Mouse (Mus musculus): ENCODE measurements around the gene Hist1h2ak. TPM values are rescaled to one million over a fixed set of nuclear protein-coding genes. Genes with fewer than 3 reads are reported as not detected.

Hist1h2ak gene
- polyA plus RNA-seq, 1 experiment from 2014 or later = not detected

DNA sequence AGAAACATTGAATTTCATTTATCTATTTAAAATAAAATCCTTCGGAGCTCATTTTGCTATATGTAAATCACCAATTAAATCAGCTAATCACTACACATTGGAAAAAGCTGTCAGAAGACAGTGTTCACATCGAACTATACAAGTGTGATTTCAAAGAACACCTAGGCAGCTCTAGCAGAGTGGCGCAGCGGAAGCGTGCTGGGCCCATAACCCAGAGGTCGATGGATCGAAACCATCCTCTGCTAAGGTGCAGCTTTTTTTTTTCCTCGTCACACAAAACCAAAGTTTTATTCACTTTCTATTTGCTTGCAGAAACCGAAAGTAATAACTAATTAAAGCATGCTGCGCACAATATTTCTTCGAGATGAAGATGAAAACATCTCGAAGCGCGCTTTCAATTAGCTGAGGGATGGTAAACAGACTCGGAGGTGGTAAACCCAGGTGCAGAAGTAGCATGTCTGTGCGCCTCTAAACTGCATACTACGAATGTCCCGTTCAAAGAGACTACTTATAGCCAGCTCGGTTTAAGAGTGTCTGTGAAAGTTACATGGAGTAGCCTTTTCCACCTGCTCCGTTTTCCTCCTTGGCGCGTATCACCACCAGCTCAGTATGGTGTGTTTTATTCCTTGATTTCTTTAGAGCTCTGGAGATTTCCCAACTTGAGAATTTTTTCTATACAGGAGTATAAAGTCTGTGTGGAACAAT is 42.7 kb downstream of the Hist1h2ak start:
- in situ Hi-C loops (cut with MboI; ENCODE audit: low pct_unique_long_range_greater_than_20kb) = loop anchor here (5.0 to 10.0 kb wide), 4 partner anchors 331 to 1824 kb away; partner anchors contain the start of genes Abt1, Hist1h2af, Hist1h2ag and Hist1h2bj
- ChIA-PET POLR2A (interaction anchor here (0.5 to 0.7 kb wide), 3 partner anchors 537 to 1818 kb away, joined by 3 to 4 read pairs (median 4); no protein-coding TSS in a partner anchor), CTCF (interaction anchor here (1.0 kb wide), 2 partner anchors 10 to 16 kb away, joined by 3 to 4 read pairs; no protein-coding TSS in a partner anchor)
- no peak for DNase-seq (ENCODE audit: low read depth, low spot score)
- peaks cover 6% of the 10 kb centered on the region for H3K27me3 ChIP-seq
- ATAC-seq = peak; percentile 69
- TF ChIP-seq CTCF (IDR thresholded peaks at IDR 0.05) = no peak

DNA sequence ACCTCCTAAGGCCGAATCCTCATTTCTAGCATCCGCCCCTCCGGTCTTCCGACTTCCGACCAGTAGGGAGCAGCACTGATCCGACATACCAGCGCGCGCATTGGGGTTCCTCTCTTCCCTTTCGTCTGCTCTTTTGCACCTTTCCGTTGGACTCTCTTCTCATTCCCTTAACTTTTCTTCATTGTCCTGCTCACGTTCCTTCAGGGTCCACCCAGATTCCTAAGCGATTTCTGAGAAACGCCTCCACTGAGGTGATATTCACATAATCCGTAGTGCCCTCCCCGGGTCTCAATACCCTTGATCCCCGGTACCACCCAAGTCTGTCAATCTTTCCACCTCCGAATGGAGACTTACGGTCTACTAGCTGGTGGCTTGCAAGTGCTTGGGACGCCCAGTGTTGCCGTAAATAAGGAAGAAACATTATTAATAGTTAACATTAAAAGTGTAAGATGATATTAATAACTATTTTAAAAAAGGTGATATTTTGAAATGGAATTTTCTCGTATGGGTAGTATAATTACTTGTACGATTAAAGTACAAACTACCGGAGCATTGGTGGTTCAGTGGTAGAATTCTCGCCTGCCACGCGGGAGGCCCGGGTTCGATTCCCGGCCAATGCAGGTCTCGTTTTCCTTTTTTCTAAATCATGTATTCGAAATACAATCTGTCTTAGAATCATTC is 43.5 kb downstream of the Hist1h2ak start:
- POLR2A ChIA-PET = no interaction called here
- in situ Hi-C loops (cut with MboI; ENCODE audit: low pct_unique_long_range_greater_than_20kb) = loop anchor here (5.0 to 10.0 kb wide), 4 partner anchors 332 to 1825 kb away; partner anchors contain the start of genes Abt1, Hist1h2af, Hist1h2ag and Hist1h2bj
- H3K27me3 ChIP-seq = peaks cover 10% of the 10 kb centered on the region
- peak; percentile 88 for TF ChIP-seq CTCF (IDR thresholded peaks at IDR 0.05)
- peak; percentile 84 for ATAC-seq
- CTCF ChIA-PET = interaction anchor here (1.0 kb wide), 1 partner anchor 15 kb away, joined by 3 read pairs; no protein-coding TSS in a partner anchor
- peak; percentile 64 for DNase-seq (ENCODE audit: low read depth, low spot score)

GRCm38 (mm10) chr13:21706669-21707068 is 47.0 kb downstream of the Hist1h2ak start:
- ChIA-PET CTCF (no interaction called here), POLR2A (no interaction called here)
- in situ Hi-C loops (cut with MboI; ENCODE audit: low pct_unique_long_range_greater_than_20kb) = no loop called here
- ATAC-seq (no peak), DNase-seq (ENCODE audit: low read depth, low spot score) (no peak)
- TF ChIP-seq CTCF (IDR thresholded peaks at IDR 0.05) = no peak
- peaks cover 20% of the 10 kb centered on the region for H3K27me3 ChIP-seq

Other genes starting within 250 kb of the Hist1h2ak start
- 12.5 TPM for gene Zkscan8, start 222.7 kb downstream of the Hist1h2ak start, polyA plus RNA-seq (2021)
- 0.01 TPM for gene Olfr1366, start 211.0 kb downstream of the Hist1h2ak start, polyA plus RNA-seq (2021)
- 0.09 TPM for gene Olfr1535, start 193.9 kb downstream of the Hist1h2ak start, polyA plus RNA-seq (2021)
- not detected for gene Olfr1364, start 172.1 kb downstream of the Hist1h2ak start, polyA plus RNA-seq (2021)
- gene Olfr1362, start 139.8 kb downstream of the Hist1h2ak start, polyA plus RNA-seq (2021) = not detected
- gene Olfr11, start 111.3 kb downstream of the Hist1h2ak start, polyA plus RNA-seq (2021) = not detected
- not detected for gene Olfr1361, start 90.4 kb downstream of the Hist1h2ak start, polyA plus RNA-seq (2021)
- gene Olfr1360, start 76.4 kb downstream of the Hist1h2ak start, polyA plus RNA-seq (2021) = not detected
- gene Olfr1359, start 55.7 kb downstream of the Hist1h2ak start, polyA plus RNA-seq (2021) = not detected
- gene Hist1h2bl, start 37.7 kb downstream of the Hist1h2ak start, polyA plus RNA-seq (2021) = 1.1 TPM
- gene Hist1h2ai, start 37.4 kb downstream of the Hist1h2ak start, polyA plus RNA-seq (2021) = not detected
- gene Hist1h3h, start 36.2 kb downstream of the Hist1h2ak start, polyA plus RNA-seq (2021) = 4.9 TPM
- not detected for gene Hist1h2bm, start 31.8 kb downstream of the Hist1h2ak start, polyA plus RNA-seq (2021)
- gene Hist1h4j, start 18.8 kb downstream of the Hist1h2ak start, polyA plus RNA-seq (2021) = 1.2 TPM
- gene Hist1h4k, start 3.3 kb downstream of the Hist1h2ak start, polyA plus RNA-seq (2021) = 6.5 TPM
- gene Hist1h2bn, start 296 bp upstream of the Hist1h2ak start, polyA plus RNA-seq (2021) = 4.9 TPM
- 1.4 TPM for gene Hist1h1b, start 26.8 kb upstream of the Hist1h2ak start, polyA plus RNA-seq (2021)
- 1.6 TPM for gene Hist1h3i, start 29.5 kb upstream of the Hist1h2ak start, polyA plus RNA-seq (2021)
- 4.5 TPM for gene Hist1h2an, start 33.4 kb upstream of the Hist1h2ak start, polyA plus RNA-seq (2021)
- 0.45 TPM for gene Hist1h2bp, start 33.6 kb upstream of the Hist1h2ak start, polyA plus RNA-seq (2021)
- 35.6 TPM for gene Hist1h2bq, start 56.4 kb upstream of the Hist1h2ak start, polyA plus RNA-seq (2021)
- gene Hist1h2ao, start 56.6 kb upstream of the Hist1h2ak start, polyA plus RNA-seq (2021) = not detected
- 1.0 TPM for gene Hist1h4m, start 57.9 kb upstream of the Hist1h2ak start, polyA plus RNA-seq (2021)
- gene Hist1h4n, start 78.4 kb upstream of the Hist1h2ak start, polyA plus RNA-seq (2021) = not detected
- 0.60 TPM for gene Hist1h2ap, start 79.7 kb upstream of the Hist1h2ak start, polyA plus RNA-seq (2021)
- gene Hist1h2br, start 79.9 kb upstream of the Hist1h2ak start, polyA plus RNA-seq (2021) = 36.6 TPM
- gene Zfp184, start 191.3 kb upstream of the Hist1h2ak start, polyA plus RNA-seq (2021) = 7.7 TPM
- not detected for gene Pom121l2, start 227.4 kb upstream of the Hist1h2ak start, polyA plus RNA-seq (2021)

Data from Patski (cell line).